Mouse (Mus musculus) liver, postnatal 0 days (tissue): ENCODE measurements around the gene Pdik1l.

Experiments used
- CTCF ChIP-seq: sonication (generic); IDR thresholded peaks from 2 replicates; pipeline ENCODE4 v1.5.1; 2016; ENCODE audit warnings: antibody characterized with exemption, low read depth
- EP300 ChIP-seq: IDR thresholded peaks from 2 replicates; pipeline ENCODE4 v1.6.1; 2016; ENCODE audit warnings: antibody characterized with exemption, low read depth, mild to moderate bottlenecking

DNA sequence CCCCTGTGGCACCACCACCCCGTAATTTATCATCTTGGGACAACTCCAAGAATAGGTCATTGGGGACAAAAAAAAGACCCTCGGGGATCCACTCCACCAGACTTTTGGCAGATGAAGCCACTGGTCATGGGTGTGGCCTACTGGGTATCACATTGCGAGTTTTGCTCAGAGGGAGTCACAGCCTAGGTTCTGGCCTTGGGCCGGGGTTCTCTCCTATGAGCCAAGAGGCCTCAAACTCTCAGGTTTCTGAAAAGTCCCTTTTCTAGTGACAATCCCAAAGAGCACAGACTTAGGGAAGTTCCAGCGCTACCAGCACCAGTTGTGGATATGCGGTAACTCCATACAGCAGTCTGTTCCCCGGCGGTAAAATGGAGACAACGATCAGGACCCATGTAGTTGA, 23.0 kb upstream of the Pdik1l start:
- TF ChIP-seq CTCF: no peak
- TF ChIP-seq EP300: no peak
